Mouse (Mus musculus) liver, embryonic 14.5 days (tissue): ENCODE data around the gene G6pc. TPM values are rescaled to one million over a fixed set of nuclear protein-coding genes. Genes with fewer than 3 reads are reported as not detected.

ENCODE experiments used
- ATAC-seq: fragments of 200-750 bp; cut with Nextera tagmentation; 2 replicates; pipeline ENCODE4 v1.8.0; 2017; ENCODE audit warnings: moderate number of reproducible peaks, mild to moderate bottlenecking, moderate library complexity; ENCODE audit not compliant: insufficient read depth
- DNase-seq, 3 experiments: peaks; one replicate each; pipeline ENCODE4 v3.0.0-alpha.2; 2012 to 2013; ENCODE audit warnings: low read depth in 3 of 3, low spot score in 3 of 3
- H3K27ac ChIP-seq: fragments of 300-500 bp; sonication (generic); 2 replicates; pipeline ENCODE4 v1.5.1; 2014; ENCODE audit warnings: moderate library complexity, mild to moderate bottlenecking, control low read depth, inconsistent platforms
- H3K27me3 ChIP-seq: fragments of 300-500 bp; sonication (generic); 2 replicates; pipeline ENCODE4 v1.6.1; 2014; ENCODE audit warnings: mild to moderate bottlenecking, low read length, moderate library complexity; ENCODE audit not compliant: control insufficient read depth, insufficient read depth
- H3K36me3 ChIP-seq: fragments of 300-500 bp; sonication (generic); replicated peaks from 2 replicates; pipeline ENCODE4 v1.6.1; 2014; ENCODE audit warnings: low read depth; ENCODE audit not compliant: control insufficient read depth, insufficient read depth
- H3K4me1 ChIP-seq, 2 experiments: fragments of 200-500 bp in 1 of 2; fragments of 300-500 bp in 1 of 2; sonication (generic) in 1 of 2; replicated peaks; 2 replicates each; pipeline ENCODE4 v1.6.1; 2012 to 2014; ENCODE audit warnings: antibody characterized with exemption in 1 of 2, inconsistent platforms in 1 of 2, low read length in 1 of 2; ENCODE audit not compliant: control insufficient read depth in 2 of 2, insufficient read depth in 2 of 2
- H3K4me2 ChIP-seq: fragments of 300-500 bp; sonication (generic); 2 replicates; pipeline ENCODE4 v1.6.1; 2014; ENCODE audit warnings: low read depth, mild to moderate bottlenecking, control low read depth, moderate library complexity
- H3K4me3 ChIP-seq, 2 experiments: fragments of 200-500 bp in 1 of 2; fragments of 300-500 bp in 1 of 2; sonication (generic) in 1 of 2; 2 replicates each; pipeline ENCODE4 v1.5.1; 2012 to 2014; ENCODE audit warnings: low read depth in 2 of 2, low read length in 2 of 2, mild to moderate bottlenecking in 2 of 2, control low read depth in 1 of 2, inconsistent platforms in 1 of 2, moderate library complexity in 1 of 2; ENCODE audit not compliant: insufficient read depth in 1 of 2
- H3K9ac ChIP-seq: fragments of 300-500 bp; sonication (generic); replicated peaks from 2 replicates; pipeline ENCODE4 v1.6.1; 2014; ENCODE audit warnings: mild to moderate bottlenecking, control low read depth, moderate library complexity
- H3K9me3 ChIP-seq: fragments of 300-500 bp; sonication (generic); 2 replicates; pipeline ENCODE4 v1.6.1; 2016; ENCODE audit warnings: low read length, mixed read lengths; ENCODE audit not compliant: control insufficient read depth
- CTCF ChIP-seq: IDR thresholded peaks from 2 replicates; pipeline ENCODE4 v1.5.1; 2016; ENCODE audit warnings: antibody characterized with exemption, low read depth, control low read depth
- EP300 ChIP-seq: IDR thresholded peaks from 2 replicates; pipeline ENCODE4 v1.6.1; 2016; ENCODE audit warnings: antibody characterized with exemption, low read depth
- WGBS: fragments of 180-500 bp; shearing (Covaris S2); extraction: QIAGEN DNeasy Blood & Tissue Kit; methylation state at CpG from one replicate; pipeline ENCODE4 v1.1.7; 2014; ENCODE audit not compliant: insufficient replicate concordance; 5-methylcytosine and 5-hydroxymethylcytosine counted together
- polyA plus RNA-seq, 2 experiments: library from polyadenylated mRNA; depleted of rRNA in 1 of 2; stranded (reverse) in 1 of 2; unstranded in 1 of 2; fragments of >200 nt; fragmentation: Nextera tagmentation in 1 of 2; extraction: Ambion mirVana in 1 of 2; gene quantifications; 2 replicates each; pipeline versions ENCODE4 v1.2.1 to v1.2.3; 2012 to 2014

Gene G6pc
- polyA plus RNA-seq, 2 experiments, result 0.02 to 0.04 TPM

DNA sequence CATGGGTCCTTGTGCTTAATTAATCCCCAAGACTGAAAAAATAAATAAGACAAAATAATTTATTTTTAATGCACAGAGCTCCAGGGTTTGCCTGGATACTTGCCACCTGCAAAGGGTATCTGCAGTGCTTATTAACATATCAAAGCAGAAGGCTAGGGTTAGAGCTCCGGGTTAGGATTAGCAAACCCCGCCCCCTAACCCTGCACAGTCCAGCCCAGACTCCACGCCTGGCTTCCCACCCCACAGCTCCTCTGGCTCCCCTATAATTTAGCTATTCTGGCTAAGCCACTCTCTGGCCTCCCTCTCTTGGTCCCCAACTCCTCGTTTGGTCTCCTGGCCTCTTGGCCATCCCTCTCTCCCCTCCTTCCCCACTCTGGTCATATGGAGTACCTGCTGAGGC lies 14.5 kb downstream of the G6pc start:
- Histone ChIP-seq H3K4me2 (no peak overlapping the region), H3K4me1 (no peaks in the 10 kb centered on the region), H3K4me3 (no peak overlapping the region), H3K9ac (no peak overlapping the region), H3K27me3 (no peaks in the 10 kb centered on the region), H3K36me3 (no peaks in the 10 kb centered on the region), H3K9me3 (no peaks in the 10 kb centered on the region), H3K27ac (no peak overlapping the region)
- ATAC-seq (no peak), DNase-seq (no peak)
- no peak for TF ChIP-seq CTCF
- no peak for TF ChIP-seq EP300
- 26% methylated on average over 4 of the region's 4 CpGs for WGBS

DNA sequence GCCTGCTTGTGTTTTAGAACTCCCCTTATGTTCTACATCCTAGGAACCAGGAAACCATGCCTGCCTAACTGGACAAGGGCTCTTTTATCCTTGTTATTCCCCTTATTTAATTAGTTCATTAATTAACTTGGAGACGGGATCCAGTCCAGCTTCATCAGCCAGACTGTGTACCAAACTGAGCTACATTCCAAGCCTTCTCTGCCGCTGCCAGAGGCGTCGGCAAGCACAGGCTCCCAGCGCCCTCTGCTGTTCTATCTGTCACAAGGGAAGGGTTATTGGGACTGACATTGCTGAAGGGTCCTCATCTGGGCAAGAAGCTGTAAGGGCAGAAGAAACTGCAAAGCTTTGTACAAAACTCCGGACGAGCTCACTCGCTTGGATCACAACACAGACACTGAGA lies 27.7 kb downstream of the G6pc start:
- Histone ChIP-seq H3K4me1 (0 out of 4 replicates have a peak, but pooled peaks cover 0 to 2% of the 10 kb centered on the region in 2 experiments), H3K9me3 (no peaks in the 10 kb centered on the region), H3K9ac (no peak overlapping the region), H3K27ac (no peak overlapping the region), H3K27me3 (no peaks in the 10 kb centered on the region), H3K4me2 (no peak overlapping the region), H3K36me3 (no peaks in the 10 kb centered on the region), H3K4me3 (no peak overlapping the region)
- no peak for TF ChIP-seq EP300
- peak; percentile 92 for TF ChIP-seq CTCF
- ATAC-seq, result no peak
- 6% methylated on average over 8 of the region's 8 CpGs for WGBS
- peak in 2 of 3 experiments; percentile 36 to 41 for DNase-seq

GRCm38 (mm10) chr11:101415306-101415705 lies 47.9 kb downstream of the G6pc start:
- no peak overlapping the region for H3K4me3 ChIP-seq
- no peaks in the 10 kb centered on the region for H3K27me3 ChIP-seq
- H3K27ac ChIP-seq, result no peak overlapping the region
- 89% methylated on average over 2 of the region's 2 CpGs for WGBS
- H3K36me3 ChIP-seq, result peaks cover 21% of the 10 kb centered on the region
- H3K4me1 ChIP-seq, result peaks cover 0 to 4% of the 10 kb centered on the region in 2 experiments; a peak in 3 of 4 replicates
- DNase-seq (no peak), ATAC-seq (no peak)
- no peak overlapping the region for H3K9ac ChIP-seq
- no peak overlapping the region for H3K4me2 ChIP-seq
- H3K9me3 ChIP-seq, result no peaks in the 10 kb centered on the region
- TF ChIP-seq CTCF, result 0 out of 2 replicates have a peak, but pooled peaks have one; percentile 8
- no peak for TF ChIP-seq EP300

DNA sequence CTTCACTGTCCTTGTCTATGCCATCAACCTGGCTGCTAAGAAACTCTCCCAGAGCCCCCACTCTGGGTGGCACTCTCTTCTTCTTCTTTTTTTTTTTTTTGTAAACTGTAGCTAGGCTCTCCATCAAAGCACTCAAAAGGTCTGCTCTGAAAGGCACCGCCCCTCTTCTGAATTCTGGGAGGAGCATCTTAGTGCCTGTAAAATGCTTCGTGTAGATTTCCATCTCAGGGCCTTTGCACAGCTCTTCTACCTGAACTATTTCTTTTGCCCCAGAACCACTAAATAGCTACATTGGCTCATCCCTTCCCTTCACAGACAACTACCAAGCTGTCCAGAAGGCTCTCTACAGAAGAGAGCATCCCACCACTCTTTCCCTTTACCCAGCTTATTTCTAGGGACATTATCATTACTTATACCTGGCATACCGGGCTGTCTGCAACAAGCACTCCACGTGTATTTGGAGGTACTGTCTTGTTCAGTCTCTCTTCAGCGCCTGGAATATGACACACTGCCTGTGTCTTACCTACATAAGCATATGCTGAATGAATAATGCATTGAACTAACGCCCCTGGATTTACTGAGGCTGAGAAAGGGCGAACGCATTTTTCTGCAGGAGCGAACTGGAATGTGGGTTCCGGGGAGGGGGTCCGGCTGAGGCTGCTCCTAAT lies 49.2 kb downstream of the G6pc start:
- TF ChIP-seq EP300, result no peak
- no peak for TF ChIP-seq CTCF
- H3K4me1 ChIP-seq, result peaks cover 0 to 4% of the 10 kb centered on the region in 2 experiments; a peak in 3 of 4 replicates
- peak overlapping the region; percentile 92 for H3K9ac ChIP-seq
- H3K9me3 ChIP-seq, result no peaks in the 10 kb centered on the region
- H3K36me3 ChIP-seq, result peaks cover 14% of the 10 kb centered on the region
- peak overlapping the region; percentile 44 for H3K27ac ChIP-seq
- H3K27me3 ChIP-seq, result no peaks in the 10 kb centered on the region
- H3K4me3 ChIP-seq, result peak overlapping the region; percentile 81 to 95
- under 1% methylated on average over 11 of the region's 11 CpGs for WGBS
- H3K4me2 ChIP-seq, result peak overlapping the region; percentile 98
- DNase-seq (peak; percentile 43 to 55 (median 54)), ATAC-seq (peak; percentile 57)

- Histone ChIP-seq H3K4me3 (peak within 1 kb of the TSS; percentile 81 to 95), H3K27ac (peak within 1 kb of the TSS; percentile 50), H3K9me3 (no peaks in the 10 kb centered on the region), H3K4me1 (peaks cover 0 to 4% of the 10 kb centered on the region in 2 experiments; a peak in 3 of 4 replicates), H3K27me3 (no peaks in the 10 kb centered on the region), H3K9ac (peak within 1 kb of the TSS; percentile 92), H3K36me3 (peaks cover 7% of the 10 kb centered on the region), H3K4me2 (peak within 1 kb of the TSS; percentile 98)
- TF ChIP-seq EP300 (no peak; the same call in 1 of the 2 replicates), CTCF (0 out of 2 replicates have a peak, but pooled peaks have one; percentile 2)
- ATAC-seq (peak; percentile 79), DNase-seq (peak; percentile 64 to 71 (median 66))
- 1% methylated on average over 45 of the region's 45 CpGs for WGBS
These were observed 49.9 kb downstream of the G6pc start, which contains the start of gene Aarsd1 for GRCm38 (mm10) chr11:101417101-101417855. Aarsd1 (minus strand) TSS chr11:101417615.
